Mouse (Mus musculus) CH12.LX (cell line): ENCODE measurements around the gene Ube4b. TPM values are rescaled to one million over a fixed set of nuclear protein-coding genes. Genes with fewer than 3 reads are reported as not detected.
A peak's percentile ranks its signal among the peaks of the same experiment; 100 is the strongest.
"Not testable (repeated sequence)": the region's sequence is repeated elsewhere in the genome, so short reads cannot be mapped to it uniquely, and the experiment has no call there.

Source experiments
- DNase-seq: peaks from one replicate; pipeline ENCODE4 v3.0.0-alpha.2; 2013; ENCODE audit errors: extremely low read depth
- H3K27ac ChIP-seq: 2 replicates; pipeline ENCODE4 v1.5.1; 2012; ENCODE audit warnings: low read depth, mild to moderate bottlenecking, control low read depth, moderate library complexity; ENCODE audit not compliant: insufficient read depth
- H3K27me3 ChIP-seq: replicated peaks from 2 replicates; pipeline ENCODE3; 2012; ENCODE audit warnings: inconsistent platforms
- H3K36me3 ChIP-seq, 2 experiments: replicated peaks in 1 of 2; 2 replicates each; pipeline versions ENCODE3 to v1.6.1; 2012; ENCODE audit warnings: inconsistent platforms in 1 of 2, low read length in 1 of 2, mild to moderate bottlenecking in 1 of 2, mixed read lengths in 1 of 2, moderate library complexity in 1 of 2; ENCODE audit not compliant: control insufficient read depth in 1 of 2, insufficient read depth in 1 of 2
- H3K4me1 ChIP-seq, 2 experiments: 2 replicates each; pipeline ENCODE4 v1.6.1; 2012; ENCODE audit warnings: inconsistent platforms in 1 of 2, moderate library complexity in 1 of 2; ENCODE audit not compliant: insufficient read depth in 2 of 2, control insufficient read depth in 1 of 2
- H3K4me2 ChIP-seq: 2 replicates; pipeline ENCODE4 v1.6.1; 2012; ENCODE audit warnings: low read depth, mild to moderate bottlenecking, control low read depth; ENCODE audit not compliant: poor library complexity, insufficient read depth, severe bottlenecking
- H3K4me3 ChIP-seq, 3 experiments: fragments of 150-350 bp in 1 of 3; sonication (generic) in 1 of 3; replicated peaks in 1 of 3; 2 replicates each; pipeline versions ENCODE3 to v1.5.1; 2011 to 2012; ENCODE audit warnings: low read depth in 2 of 3, low read length in 2 of 3, mild to moderate bottlenecking in 2 of 3, moderate library complexity in 2 of 3, control low read depth in 1 of 3, improper control_type of control experiment in 1 of 3, inconsistent platforms in 1 of 3, mixed read lengths in 1 of 3; ENCODE audit not compliant: poor library complexity in 1 of 3
- H3K79me2 ChIP-seq: replicated peaks from 2 replicates; pipeline ENCODE4 v1.6.1; 2012; ENCODE audit warnings: mild to moderate bottlenecking, moderate library complexity; ENCODE audit not compliant: control insufficient read depth, poor library complexity, insufficient read depth, severe bottlenecking; ENCODE audit errors: extremely low read depth
- H3K9ac ChIP-seq: 2 replicates; pipeline ENCODE4 v1.6.1; 2012; ENCODE audit warnings: low read depth, mild to moderate bottlenecking, control low read depth, moderate library complexity; ENCODE audit not compliant: insufficient read depth
- H3K9me3 ChIP-seq: replicated peaks from 2 replicates; pipeline ENCODE3; 2012; ENCODE audit warnings: low read length, inconsistent platforms, mixed read lengths
- CHD1 ChIP-seq: IDR thresholded peaks from 2 replicates; pipeline ENCODE4 v1.6.1; 2012; ENCODE audit warnings: low read depth, low read length, improper control_type of control experiment, inconsistent platforms
- CHD2 ChIP-seq: IDR thresholded peaks from 2 replicates; pipeline ENCODE4 v1.6.1; 2011; ENCODE audit warnings: low read length, improper control_type of control experiment
- CTCF ChIP-seq, 2 experiments: IDR thresholded peaks in 1 of 2; conservative IDR thresholded peaks in 1 of 2; 2 replicates each; pipeline ENCODE4 v1.5.1; 2011 to 2012; ENCODE audit warnings: low read depth in 2 of 2, low read length in 2 of 2, improper control_type of control experiment in 1 of 2, inconsistent platforms in 1 of 2, mild to moderate bottlenecking in 1 of 2, moderate library complexity in 1 of 2
- ELF1 ChIP-seq: IDR thresholded peaks from 2 replicates; pipeline ENCODE4 v1.6.1; 2014; ENCODE audit warnings: low read depth, mild to moderate bottlenecking, inconsistent platforms, low read length, improper control_type of control experiment
- GABPA ChIP-seq: IDR thresholded peaks from 2 replicates; pipeline ENCODE4 v1.6.1; 2012; ENCODE audit warnings: low read depth, low read length, improper control_type of control experiment, inconsistent platforms; ENCODE audit not compliant: insufficient replicate concordance
- IRF4 ChIP-seq: IDR thresholded peaks from 2 replicates; pipeline ENCODE4 v1.6.1; 2014; ENCODE audit warnings: low read depth, mild to moderate bottlenecking, inconsistent platforms, low read length, improper control_type of control experiment
- JUND ChIP-seq: conservative IDR thresholded peaks from 2 replicates; pipeline ENCODE4 v1.6.1; 2011; ENCODE audit warnings: low read depth, low read length, improper control_type of control experiment
- KAT2A ChIP-seq: IDR thresholded peaks from 2 replicates; pipeline ENCODE4 v1.6.1; 2012; ENCODE audit warnings: low read length, improper control_type of control experiment, inconsistent platforms; ENCODE audit not compliant: insufficient replicate concordance
- MAFK ChIP-seq: IDR thresholded peaks from 2 replicates; pipeline ENCODE4 v1.6.1; 2011; ENCODE audit warnings: low read length, improper control_type of control experiment; ENCODE audit not compliant: insufficient replicate concordance
- MAX ChIP-seq: IDR thresholded peaks from 2 replicates; pipeline ENCODE4 v1.6.1; 2011; ENCODE audit warnings: low read length, improper control_type of control experiment
- MEF2A ChIP-seq: IDR thresholded peaks from 2 replicates; pipeline ENCODE4 v1.6.1; 2014; ENCODE audit warnings: low read depth, mild to moderate bottlenecking, inconsistent platforms, low read length, improper control_type of control experiment, borderline replicate concordance
- MXI1 ChIP-seq: IDR thresholded peaks from 2 replicates; pipeline ENCODE4 v1.6.1; 2011; ENCODE audit warnings: mild to moderate bottlenecking, low read depth, low read length, improper control_type of control experiment
- MYC ChIP-seq: IDR thresholded peaks from 2 replicates; pipeline ENCODE4 v1.6.1; 2011; ENCODE audit warnings: low read depth, mild to moderate bottlenecking, improper control_type of control experiment, low read length
- POLR2AphosphoS2 ChIP-seq: IDR thresholded peaks from 2 replicates; pipeline ENCODE4 v1.6.1; 2011; ENCODE audit warnings: low read depth, low read length, improper control_type of control experiment
- RAD21 ChIP-seq: IDR thresholded peaks from 2 replicates; pipeline ENCODE4 v1.6.1; 2011; ENCODE audit warnings: low read depth, mild to moderate bottlenecking, low read length, improper control_type of control experiment, moderate library complexity
- RCOR1 ChIP-seq: conservative IDR thresholded peaks from 2 replicates; pipeline ENCODE4 v1.6.1; 2012; ENCODE audit warnings: low read depth, mild to moderate bottlenecking, inconsistent platforms, low read length, improper control_type of control experiment
- SMC3 ChIP-seq: IDR thresholded peaks from 2 replicates; pipeline ENCODE4 v1.6.1; 2011; ENCODE audit warnings: low read depth, low read length, improper control_type of control experiment
- UBTF ChIP-seq: IDR thresholded peaks from 2 replicates; pipeline ENCODE4 v1.6.1; 2012; ENCODE audit warnings: low read depth, mild to moderate bottlenecking, inconsistent platforms, low read length, improper control_type of control experiment, moderate library complexity
- USF1 ChIP-seq: IDR thresholded peaks from 2 replicates; pipeline ENCODE4 v1.6.1; 2014; ENCODE audit warnings: low read depth, mild to moderate bottlenecking, inconsistent platforms, low read length, improper control_type of control experiment
- USF2 ChIP-seq: conservative IDR thresholded peaks from 2 replicates; pipeline ENCODE4 v1.6.1; 2011; ENCODE audit warnings: low read depth, low read length, improper control_type of control experiment
- ZMIZ1 ChIP-seq: IDR thresholded peaks from 2 replicates; pipeline ENCODE4 v1.6.1; 2012; ENCODE audit warnings: low read depth, mild to moderate bottlenecking, inconsistent platforms, low read length, improper control_type of control experiment
- ZNF384 ChIP-seq: IDR thresholded peaks from 2 replicates; pipeline ENCODE4 v1.6.1; 2012; ENCODE audit warnings: low read depth, low read length, improper control_type of control experiment, inconsistent platforms
- dilution Hi-C: fragments of 300-500 bp; cut with MboI; formaldehyde crosslinking; loops from 2 replicates; pipeline ENCODE4 v1.14.3; 2020; ENCODE audit warnings: low sequenced_read_pairs; ENCODE audit not compliant: extremely low pct_unique_long_range_greater_than_20kb, extremely low pct_ligation_motif_present
- in situ Hi-C: fragments of 300-500 bp; cut with MboI; formaldehyde crosslinking; loops from 3 replicates; pipeline ENCODE4 v1.14.3; 2019; ENCODE audit warnings: low sequenced_read_pairs, low pct_ligation_motif_present, low pct_unique_long_range_greater_than_20kb, mixed read lengths
- polyA plus RNA-seq: library from polyadenylated mRNA; unstranded; fragments of >175 nt; gene quantifications from 2 replicates; pipeline ENCODE4 v1.2.1, GENCODE M21; 2012; ENCODE audit warnings: low read depth; ENCODE audit not compliant: insufficient read length
- total RNA-seq, 2 experiments: library from RNA; depleted of rRNA; stranded (reverse); fragments of 300-350 nt in 1 of 2; fragments of >200 nt in 1 of 2; gene quantifications; 2 replicates each; pipeline ENCODE4 v1.2.3; 2012 to 2014

Ube4b gene
- total and polyA plus RNA-seq, 3 experiments, result 13.1 to 60.0 (median 41.6) TPM

DNA sequence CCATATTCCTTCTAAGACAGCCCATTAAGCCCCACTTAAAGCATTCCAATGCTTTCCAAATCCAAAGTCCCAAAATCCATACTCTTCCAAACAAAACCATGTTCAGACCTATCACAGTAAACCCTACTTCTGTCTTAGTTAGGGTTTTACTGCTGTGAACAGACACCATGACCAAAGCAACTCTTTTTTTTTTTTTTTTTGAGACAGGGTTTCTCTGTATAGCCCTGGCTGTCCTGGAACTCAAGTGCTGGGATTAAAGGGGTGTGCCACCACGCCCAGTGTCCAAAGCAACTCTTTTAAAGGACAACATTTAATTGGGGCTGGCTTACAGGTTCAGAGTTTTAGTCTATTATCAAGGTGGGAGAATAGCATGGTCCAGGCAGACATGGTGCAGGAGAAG is 5.3 kb upstream of the Ube4b start:
- H3K27me3 ChIP-seq, H3K27ac ChIP-seq, H3K4me1 ChIP-seq, H3K9ac ChIP-seq, H3K9me3 ChIP-seq, H3K36me3 ChIP-seq, H3K4me2 ChIP-seq, in situ Hi-C loops, dilution Hi-C loops, DNase-seq, H3K79me2 ChIP-seq, H3K4me3 ChIP-seq: not testable (repeated sequence)
- TF ChIP-seq ZNF384, result peak; percentile 21; the same call in 1 of the 2 replicates

DNA sequence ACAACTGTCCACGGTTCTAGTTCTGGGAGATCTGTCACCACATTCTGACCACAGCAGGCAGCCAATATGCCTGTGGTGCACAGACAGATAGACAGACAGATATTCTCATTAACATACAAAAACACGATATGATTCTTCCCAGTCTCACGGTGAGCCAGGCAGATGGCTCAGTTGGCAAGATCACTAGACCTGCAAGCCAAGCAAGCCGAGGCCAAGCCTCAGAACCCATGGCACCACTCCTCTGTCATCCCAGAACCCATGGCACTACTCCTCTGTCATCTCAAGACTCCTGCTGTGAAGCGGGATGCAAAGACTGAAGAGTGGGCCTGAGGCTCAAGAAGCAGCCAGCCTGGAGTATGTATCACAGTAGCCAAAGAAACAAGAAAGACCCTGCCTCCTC is 3.0 kb upstream of the Ube4b start:
- H3K9ac ChIP-seq, result no peak overlapping the region
- H3K79me2 ChIP-seq, result peaks cover 15% of the 10 kb centered on the region
- H3K4me1 ChIP-seq, result peaks cover 0 to 3% of the 10 kb centered on the region in 2 experiments; a peak in 2 of 4 replicates
- no peak overlapping the region for H3K27ac ChIP-seq
- H3K4me2 ChIP-seq, result no peak overlapping the region
- no peak for TF ChIP-seq RAD21
- TF ChIP-seq ZMIZ1, result no peak
- TF ChIP-seq RCOR1, result no peak
- TF ChIP-seq IRF4, result no peak
- no peak for TF ChIP-seq CHD2
- TF ChIP-seq USF2, result no peak
- TF ChIP-seq MAX, result no peak
- no peak for TF ChIP-seq UBTF
- no peak for TF ChIP-seq GABPA
- TF ChIP-seq MAFK, result no peak
- no peak for TF ChIP-seq SMC3
- no peak for TF ChIP-seq MYC
- no peak for TF ChIP-seq JUND
- no peak for TF ChIP-seq ELF1
- no peak for DNase-seq
- H3K4me3 ChIP-seq, result no peak overlapping the region
- H3K36me3 ChIP-seq, result no peaks in the 10 kb centered on the region
- no peaks in the 10 kb centered on the region for H3K9me3 ChIP-seq
- in situ Hi-C loops (no loop called here), dilution Hi-C loops (no loop called here)
- H3K27me3 ChIP-seq, result no peaks in the 10 kb centered on the region

DNA sequence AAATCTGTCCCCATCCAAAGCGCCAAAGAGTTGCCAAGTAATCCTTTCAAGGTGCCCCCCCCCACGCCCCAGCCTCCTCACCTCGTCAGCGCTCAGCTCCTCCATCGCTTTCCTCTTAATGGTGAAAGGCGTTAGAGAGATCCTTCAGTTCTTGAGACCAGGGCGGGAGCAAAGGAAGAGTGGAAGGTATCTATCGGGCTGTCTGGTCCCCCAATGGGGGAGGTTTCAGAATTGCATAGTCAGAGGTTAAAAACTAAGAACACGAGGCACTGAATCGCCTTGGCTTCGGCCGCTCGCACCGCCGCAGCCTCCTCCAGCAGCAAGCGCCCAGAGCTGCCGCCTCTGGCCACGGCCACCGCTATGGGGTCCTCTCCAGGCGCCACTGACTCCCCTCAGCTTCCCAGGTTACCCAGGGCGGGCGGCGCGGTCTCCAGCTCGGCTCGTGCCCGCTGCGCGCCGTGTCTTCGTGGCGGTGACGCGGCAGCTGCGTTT is 702 bp downstream of the Ube4b start:
- peaks cover 6 to 18% of the 10 kb centered on the region in 2 experiments for H3K36me3 ChIP-seq
- peak overlapping the region; percentile 65 for H3K4me2 ChIP-seq
- dilution Hi-C loops (no loop called here), in situ Hi-C loops (no loop called here)
- no peaks in the 10 kb centered on the region for H3K27me3 ChIP-seq
- H3K4me1 ChIP-seq, result peaks cover 2 to 5% of the 10 kb centered on the region in 2 experiments; a peak in 3 of 4 replicates
- DNase-seq, result peak; percentile 44
- TF ChIP-seq ZMIZ1 (no peak), RCOR1 (no peak), MAX (no peak), CHD1 (0 out of 2 replicates have a peak, but pooled peaks have one; percentile 1), MXI1 (peak; percentile 25; the same call in 1 of the 2 replicates), CTCF (conservative IDR thresholded peaks at IDR 0.05 in 1 of 2, IDR thresholded peaks at IDR 0.05 in 1 of 2; ENCODE audit: low read depth in 2 of 2, low read length in 2 of 2) (no peak), IRF4 (no peak), USF1 (no peak), ZNF384 (no peak), SMC3 (no peak), KAT2A (no peak), JUND (no peak), MEF2A (no peak), POLR2AphosphoS2 (no peak), MYC (0 out of 2 replicates have a peak, but pooled peaks have one; percentile 33)
- H3K4me3 ChIP-seq, result peak overlapping the region; percentile 83 to 97 (median 91)
- peak overlapping the region; percentile 74 for H3K9ac ChIP-seq
- peak overlapping the region; percentile 73 for H3K27ac ChIP-seq
- H3K79me2 ChIP-seq, result peaks cover 44% of the 10 kb centered on the region
- peaks cover 15% of the 10 kb centered on the region for H3K9me3 ChIP-seq
